Mouse (Mus musculus) heart, postnatal 0 days (tissue): ENCODE measurements around the gene Kbtbd12. TPM values are rescaled to one million over a fixed set of nuclear protein-coding genes. Genes with fewer than 3 reads are reported as not detected.

ENCODE experiments used
- ATAC-seq: fragments of 200-750 bp; cut with Nextera tagmentation; 2 replicates; pipeline ENCODE4 v1.8.0; 2017; ENCODE audit warnings: low read depth, moderate number of reproducible peaks, moderate library complexity; ENCODE audit not compliant: insufficient read depth
- DNase-seq: peaks from one replicate; pipeline ENCODE4 v3.0.0-alpha.2; 2016; ENCODE audit warnings: low spot score
- H3K27ac ChIP-seq: fragments of 300-500 bp; sonication (generic); 2 replicates; pipeline ENCODE4 v1.5.1; 2014; ENCODE audit warnings: low read depth, mild to moderate bottlenecking
- H3K27me3 ChIP-seq: fragments of 300-500 bp; sonication (generic); 2 replicates; pipeline ENCODE4 v1.6.1; 2014; ENCODE audit warnings: low read length, mixed read lengths; ENCODE audit not compliant: control insufficient read depth, insufficient read depth
- H3K36me3 ChIP-seq: fragments of 300-500 bp; sonication (generic); replicated peaks from 2 replicates; pipeline ENCODE4 v1.6.1; 2014; ENCODE audit warnings: low read length, mixed read lengths; ENCODE audit not compliant: control insufficient read depth, insufficient read depth
- H3K4me1 ChIP-seq: fragments of 300-500 bp; sonication (generic); 2 replicates; pipeline ENCODE4 v1.6.1; 2014; ENCODE audit warnings: antibody characterized with exemption; ENCODE audit not compliant: control insufficient read depth, insufficient read depth
- H3K4me2 ChIP-seq: fragments of 300-500 bp; sonication (generic); 2 replicates; pipeline ENCODE4 v1.6.1; 2014; ENCODE audit warnings: low read depth, mild to moderate bottlenecking, low read length, moderate library complexity
- H3K4me3 ChIP-seq: fragments of 300-500 bp; sonication (generic); 2 replicates; pipeline ENCODE4 v1.5.1; 2014; ENCODE audit warnings: low read depth, low read length
- H3K9ac ChIP-seq: fragments of 300-500 bp; sonication (generic); replicated peaks from 2 replicates; pipeline ENCODE4 v1.6.1; 2014; ENCODE audit warnings: low read depth, low read length, mixed read lengths
- H3K9me3 ChIP-seq: fragments of 300-500 bp; sonication (generic); replicated peaks from 2 replicates; pipeline ENCODE4 v1.6.1; 2016; ENCODE audit warnings: low read length; ENCODE audit not compliant: control insufficient read depth
- CTCF ChIP-seq: IDR thresholded peaks from 2 replicates; pipeline ENCODE4 v1.5.1; 2016; ENCODE audit warnings: antibody characterized with exemption, control low read depth, low read depth
- EP300 ChIP-seq: IDR thresholded peaks from 2 replicates; pipeline ENCODE4 v1.6.1; 2016; ENCODE audit warnings: antibody characterized with exemption, low read depth
- WGBS: fragments of 180-500 bp; shearing (Covaris S2); extraction: QIAGEN DNeasy Blood & Tissue Kit; methylation state at CpG from one replicate; pipeline ENCODE4 v1.1.7; 2014; 5-methylcytosine and 5-hydroxymethylcytosine counted together
- polyA plus RNA-seq: library from polyadenylated mRNA; unstranded; fragments of >200 nt; fragmentation: Nextera tagmentation; extraction: Ambion mirVana; gene quantifications from 2 replicates; pipeline ENCODE4 v1.2.1, GENCODE M21; 2015
- total RNA-seq: library from RNA; depleted of rRNA; stranded (reverse); fragments of >200 nt; gene quantifications from 2 replicates; pipeline ENCODE4 v1.2.3, GENCODE M21; 2014; ENCODE audit warnings: low replicate concordance

Kbtbd12 gene
- total and polyA plus RNA-seq, 2 experiments from 2014 or later: 46.4 to 52.1 TPM

DNA sequence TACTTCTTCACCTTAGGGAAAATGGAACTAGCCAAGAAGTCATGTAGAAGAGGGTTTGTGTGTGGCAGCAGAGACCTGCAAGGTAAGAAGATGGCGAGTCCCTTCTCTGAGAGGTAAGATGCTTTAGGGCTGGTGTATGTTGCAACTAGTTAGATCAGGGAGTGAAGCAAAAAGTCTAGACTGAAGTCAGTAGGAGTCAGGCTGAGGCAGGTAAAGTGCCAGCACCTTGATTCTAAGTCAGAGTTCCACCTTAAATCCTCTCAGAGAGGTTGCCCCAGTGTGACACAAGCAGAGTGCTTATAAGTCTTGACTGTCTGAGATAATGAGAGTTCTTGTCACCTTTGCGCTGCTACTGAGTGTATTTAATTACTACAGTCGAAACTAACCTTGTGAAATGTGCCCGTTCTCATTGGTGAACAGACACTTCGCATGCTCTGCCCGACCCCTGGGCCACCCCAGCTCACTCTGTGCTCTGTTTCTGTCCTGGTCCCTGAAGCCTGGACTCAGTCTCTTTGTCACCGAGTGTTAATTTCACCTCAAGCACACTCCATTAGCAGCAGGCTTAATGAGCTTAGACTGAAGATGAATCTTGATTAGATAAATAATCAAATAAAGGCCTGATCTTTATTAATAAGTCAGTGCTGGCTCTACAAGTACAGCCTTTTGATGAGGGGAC, 49.0 kb downstream of the Kbtbd12 start:
- ATAC-seq: no peak
- TF ChIP-seq CTCF (no peak), EP300 (no peak)
- Histone ChIP-seq H3K4me2 (no peak overlapping the region), H3K9me3 (no peaks in the 10 kb centered on the region), H3K4me1 (peaks cover 7% of the 10 kb centered on the region; the same call in 1 of the 2 replicates), H3K36me3 (no peaks in the 10 kb centered on the region), H3K27ac (no peak overlapping the region), H3K27me3 (no peaks in the 10 kb centered on the region), H3K4me3 (no peak overlapping the region), H3K9ac (no peak overlapping the region)
- WGBS: 82% methylated on average over 7 of the region's 7 CpGs
- no peak for DNase-seq

DNA sequence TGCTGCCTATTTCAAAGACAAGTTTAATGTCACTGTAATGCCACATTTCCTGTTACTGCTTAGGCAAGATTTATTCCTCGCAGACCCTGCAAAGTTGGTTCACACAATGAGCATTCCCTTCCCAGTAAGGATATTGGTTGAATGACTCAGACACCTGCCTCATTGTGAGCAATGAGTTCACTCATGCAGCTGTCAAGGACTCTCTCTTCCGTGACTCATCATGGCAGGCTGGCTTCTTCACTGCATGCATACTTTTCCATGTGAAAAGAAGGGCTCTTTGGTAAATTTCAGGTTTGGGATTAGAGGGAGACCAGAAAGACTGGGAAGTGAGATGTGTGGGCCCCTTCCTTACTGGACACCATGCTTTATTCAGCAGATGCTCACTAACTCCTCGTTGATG, 50.7 kb downstream of the Kbtbd12 start:
- Histone ChIP-seq H3K36me3 (no peaks in the 10 kb centered on the region), H3K4me3 (no peak overlapping the region), H3K27me3 (no peaks in the 10 kb centered on the region), H3K4me2 (no peak overlapping the region), H3K4me1 (peaks cover 7% of the 10 kb centered on the region; the same call in 1 of the 2 replicates), H3K9ac (no peak overlapping the region), H3K9me3 (no peaks in the 10 kb centered on the region), H3K27ac (no peak overlapping the region)
- TF ChIP-seq CTCF: no peak
- no peak for TF ChIP-seq EP300
- 86% methylated on average over 3 of the region's 3 CpGs for WGBS
- ATAC-seq (no peak), DNase-seq (no peak)

DNA sequence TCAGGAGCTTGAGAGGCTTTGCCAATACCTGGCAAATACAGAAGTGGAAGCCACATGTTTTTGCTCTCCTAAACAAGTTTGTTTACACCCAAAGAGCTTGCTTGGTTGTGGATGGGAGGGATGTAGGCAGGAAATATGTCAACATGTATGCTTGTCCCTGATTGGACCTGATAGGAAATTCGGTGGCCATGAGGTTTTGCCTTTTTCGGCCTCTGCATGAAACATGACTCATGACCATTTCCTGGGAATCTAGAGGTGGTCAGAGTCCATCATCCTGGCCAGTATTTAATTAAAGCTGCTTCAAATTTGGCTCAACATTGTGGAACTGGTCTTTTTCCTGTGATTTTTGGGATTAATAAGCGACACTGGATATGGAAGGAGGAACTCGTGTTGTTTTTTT, 53.8 kb downstream of the Kbtbd12 start:
- 69% methylated on average over 4 of the region's 4 CpGs for WGBS
- ATAC-seq: no peak
- no peaks in the 10 kb centered on the region for H3K4me1 ChIP-seq

DNA sequence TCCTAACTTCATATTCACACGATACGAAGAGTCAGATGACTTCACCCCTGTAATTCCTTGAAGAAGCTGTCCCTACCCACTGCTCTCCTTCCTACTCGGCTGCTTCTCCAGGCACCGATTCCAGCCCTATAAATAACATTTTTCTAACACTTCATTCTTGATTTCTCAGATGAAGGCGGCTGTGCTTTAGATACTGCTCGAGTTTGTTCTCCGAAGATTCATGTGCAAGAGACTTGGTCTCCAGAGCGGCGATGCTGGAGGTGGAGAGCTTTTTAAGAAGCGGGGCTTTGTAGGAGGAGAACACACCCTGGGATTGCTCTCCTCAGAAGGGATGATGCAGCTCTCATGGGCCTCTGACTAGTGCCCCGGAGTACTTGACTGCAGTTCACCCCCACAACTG, 61.3 kb downstream of the Kbtbd12 start:
- Histone ChIP-seq H3K4me2 (no peak overlapping the region), H3K4me3 (no peak overlapping the region), H3K9me3 (no peaks in the 10 kb centered on the region), H3K36me3 (no peaks in the 10 kb centered on the region), H3K27ac (no peak overlapping the region), H3K4me1 (no peaks in the 10 kb centered on the region), H3K27me3 (no peaks in the 10 kb centered on the region), H3K9ac (no peak overlapping the region)
- TF ChIP-seq EP300 (no peak), CTCF (no peak)
- ATAC-seq: no peak
- DNase-seq: no peak
- 76% methylated on average over 11 of the region's 11 CpGs for WGBS

More for the DNA sequence above, 53.8 kb downstream of the Kbtbd12 start:
- no peak overlapping the region for H3K27ac ChIP-seq
- TF ChIP-seq CTCF: no peak
- TF ChIP-seq EP300: no peak
- H3K27me3 ChIP-seq: no peaks in the 10 kb centered on the region
- H3K9ac ChIP-seq: no peak overlapping the region
- H3K4me3 ChIP-seq: no peak overlapping the region
- no peak overlapping the region for H3K4me2 ChIP-seq
- no peaks in the 10 kb centered on the region for H3K36me3 ChIP-seq
- no peaks in the 10 kb centered on the region for H3K9me3 ChIP-seq
- DNase-seq: no peak

DNA sequence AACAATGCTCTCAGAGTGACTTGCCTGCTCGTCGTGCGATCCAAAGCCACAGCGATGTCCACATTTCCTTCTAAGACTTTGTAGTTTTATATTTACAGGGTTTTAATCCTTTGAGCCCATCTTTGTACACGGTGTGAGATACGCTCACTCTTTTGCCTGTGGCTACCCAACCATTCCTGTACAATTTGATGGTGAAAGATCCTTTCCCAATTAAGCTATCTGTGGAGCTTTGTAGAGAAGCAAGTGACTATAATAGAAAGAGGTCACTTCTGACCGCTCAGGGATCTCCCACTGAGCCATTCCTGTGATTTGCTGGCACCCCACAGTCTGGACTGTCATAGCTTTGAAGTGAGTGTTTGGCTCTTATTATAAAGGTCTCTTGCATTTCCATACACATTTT, 71.1 kb downstream of the Kbtbd12 start:
- ATAC-seq (no peak), DNase-seq (no peak)
- Histone ChIP-seq H3K27me3 (peaks cover 11% of the 10 kb centered on the region), H3K4me2 (no peak overlapping the region), H3K4me1 (no peaks in the 10 kb centered on the region), H3K36me3 (no peaks in the 10 kb centered on the region), H3K27ac (no peak overlapping the region), H3K4me3 (no peak overlapping the region), H3K9me3 (no peaks in the 10 kb centered on the region), H3K9ac (no peak overlapping the region)
- WGBS: 44% methylated on average over 7 of the region's 7 CpGs
- no peak for TF ChIP-seq EP300
- TF ChIP-seq CTCF: no peak

DNA sequence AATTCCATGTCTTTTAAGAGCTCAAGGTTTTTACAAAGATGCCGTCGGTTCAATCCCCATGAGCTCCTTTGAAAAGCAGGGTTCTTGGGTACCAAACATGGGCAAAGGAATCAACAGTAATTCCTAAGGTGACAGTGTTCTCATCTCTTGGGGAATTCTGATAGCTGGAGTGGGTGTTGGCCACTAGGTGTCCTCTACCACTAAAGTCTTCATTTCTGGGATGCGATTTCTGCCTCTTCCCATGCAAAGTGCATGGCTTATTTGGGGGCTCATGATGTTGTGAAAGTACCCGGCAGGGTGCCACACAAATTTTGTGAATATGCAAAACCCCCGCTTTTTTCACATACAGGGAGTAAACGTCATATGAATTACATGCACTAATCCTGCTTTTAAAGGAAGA, 72.7 kb downstream of the Kbtbd12 start:
- Histone ChIP-seq H3K4me3 (no peak overlapping the region), H3K27me3 (peaks cover 11% of the 10 kb centered on the region), H3K27ac (no peak overlapping the region), H3K36me3 (no peaks in the 10 kb centered on the region), H3K9ac (no peak overlapping the region), H3K4me1 (no peaks in the 10 kb centered on the region), H3K9me3 (no peaks in the 10 kb centered on the region), H3K4me2 (no peak overlapping the region)
- WGBS: 23% methylated on average over 6 of the region's 6 CpGs
- no peak for TF ChIP-seq EP300
- peak; percentile 54 for TF ChIP-seq CTCF
- DNase-seq (no peak), ATAC-seq (no peak)
